Mouse (Mus musculus) embryonic fibroblast, embryonic 13.5 days (primary cell): ENCODE measurements around the gene Casp9.

Experiments
- CTCF ChIP-seq: IDR thresholded peaks from 2 replicates; pipeline ENCODE4 v1.5.1; 2011; ENCODE audit warnings: mild to moderate bottlenecking, control low read depth, low read length, moderate library complexity, borderline replicate concordance; ENCODE audit not compliant: insufficient read depth
- POLR2A ChIP-seq: IDR thresholded peaks from 2 replicates; pipeline ENCODE4 v1.6.1; 2011; ENCODE audit warnings: low read depth, mild to moderate bottlenecking, control low read depth, low read length, moderate library complexity

DNA sequence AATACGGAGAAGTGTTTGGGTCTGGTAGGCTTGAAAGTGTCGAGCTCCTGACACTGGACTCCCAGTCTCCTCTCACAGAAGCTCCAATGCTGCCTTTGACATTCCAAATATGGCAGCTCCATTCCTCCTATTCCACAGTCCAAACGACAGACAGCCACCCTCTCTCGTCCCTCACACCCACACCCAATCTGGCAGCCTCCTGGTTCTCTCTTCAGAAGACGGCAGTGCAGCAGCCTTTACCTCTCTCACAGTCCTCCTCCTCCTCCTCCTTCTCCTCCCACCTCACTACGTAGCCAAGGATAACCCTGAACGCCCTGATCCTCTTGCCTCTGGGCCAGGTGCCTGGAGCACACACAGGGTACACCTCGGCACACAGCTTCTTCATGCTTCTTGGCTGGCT is 13.6 kb upstream of the Casp9 start:
- TF ChIP-seq CTCF (no peak), POLR2A (no peak)
